Mouse (Mus musculus) liver, embryonic 14.5 days (tissue): Measurements from ENCODE around the gene Il12rb1. TPM values are rescaled to one million over a fixed set of nuclear protein-coding genes. Genes with fewer than 3 reads are reported as not detected.

Source experiments
- ATAC-seq: fragments of 200-750 bp; cut with Nextera tagmentation; 2 replicates; pipeline ENCODE4 v1.8.0; 2017; ENCODE audit warnings: moderate number of reproducible peaks, mild to moderate bottlenecking, moderate library complexity; ENCODE audit not compliant: insufficient read depth
- DNase-seq, 3 experiments: peaks; one replicate each; pipeline ENCODE4 v3.0.0-alpha.2; 2012 to 2013; ENCODE audit warnings: low read depth in 3 of 3, low spot score in 3 of 3
- H3K27ac ChIP-seq: fragments of 300-500 bp; sonication (generic); 2 replicates; pipeline ENCODE4 v1.5.1; 2014; ENCODE audit warnings: moderate library complexity, mild to moderate bottlenecking, control low read depth, inconsistent platforms
- H3K27me3 ChIP-seq: fragments of 300-500 bp; sonication (generic); 2 replicates; pipeline ENCODE4 v1.6.1; 2014; ENCODE audit warnings: mild to moderate bottlenecking, low read length, moderate library complexity; ENCODE audit not compliant: control insufficient read depth, insufficient read depth
- H3K36me3 ChIP-seq: fragments of 300-500 bp; sonication (generic); replicated peaks from 2 replicates; pipeline ENCODE4 v1.6.1; 2014; ENCODE audit warnings: low read depth; ENCODE audit not compliant: control insufficient read depth, insufficient read depth
- H3K4me1 ChIP-seq, 2 experiments: fragments of 200-500 bp in 1 of 2; fragments of 300-500 bp in 1 of 2; sonication (generic) in 1 of 2; replicated peaks; 2 replicates each; pipeline ENCODE4 v1.6.1; 2012 to 2014; ENCODE audit warnings: antibody characterized with exemption in 1 of 2, inconsistent platforms in 1 of 2, low read length in 1 of 2; ENCODE audit not compliant: control insufficient read depth in 2 of 2, insufficient read depth in 2 of 2
- H3K4me2 ChIP-seq: fragments of 300-500 bp; sonication (generic); 2 replicates; pipeline ENCODE4 v1.6.1; 2014; ENCODE audit warnings: low read depth, mild to moderate bottlenecking, control low read depth, moderate library complexity
- H3K4me3 ChIP-seq, 2 experiments: fragments of 200-500 bp in 1 of 2; fragments of 300-500 bp in 1 of 2; sonication (generic) in 1 of 2; 2 replicates each; pipeline ENCODE4 v1.5.1; 2012 to 2014; ENCODE audit warnings: low read depth in 2 of 2, low read length in 2 of 2, mild to moderate bottlenecking in 2 of 2, control low read depth in 1 of 2, inconsistent platforms in 1 of 2, moderate library complexity in 1 of 2; ENCODE audit not compliant: insufficient read depth in 1 of 2
- H3K9ac ChIP-seq: fragments of 300-500 bp; sonication (generic); replicated peaks from 2 replicates; pipeline ENCODE4 v1.6.1; 2014; ENCODE audit warnings: mild to moderate bottlenecking, control low read depth, moderate library complexity
- H3K9me3 ChIP-seq: fragments of 300-500 bp; sonication (generic); 2 replicates; pipeline ENCODE4 v1.6.1; 2016; ENCODE audit warnings: low read length, mixed read lengths; ENCODE audit not compliant: control insufficient read depth
- CTCF ChIP-seq: IDR thresholded peaks from 2 replicates; pipeline ENCODE4 v1.5.1; 2016; ENCODE audit warnings: antibody characterized with exemption, low read depth, control low read depth
- EP300 ChIP-seq: IDR thresholded peaks from 2 replicates; pipeline ENCODE4 v1.6.1; 2016; ENCODE audit warnings: antibody characterized with exemption, low read depth
- WGBS: fragments of 180-500 bp; shearing (Covaris S2); extraction: QIAGEN DNeasy Blood & Tissue Kit; methylation state at CpG from one replicate; pipeline ENCODE4 v1.1.7; 2014; ENCODE audit not compliant: insufficient replicate concordance; 5-methylcytosine and 5-hydroxymethylcytosine counted together
- polyA plus RNA-seq, 2 experiments: library from polyadenylated mRNA; depleted of rRNA in 1 of 2; stranded (reverse) in 1 of 2; unstranded in 1 of 2; fragments of >200 nt; fragmentation: Nextera tagmentation in 1 of 2; extraction: Ambion mirVana in 1 of 2; gene quantifications; 2 replicates each; pipeline versions ENCODE4 v1.2.1 to v1.2.3; 2012 to 2014

Il12rb1 gene
- polyA plus RNA-seq, 2 experiments, result 0.11 to 0.18 TPM

- H3K4me3 ChIP-seq, result peak overlapping the region; percentile 48 to 65
- H3K36me3 ChIP-seq, result no peaks in the 10 kb centered on the region
- 6% methylated on average over 54 of the region's 54 CpGs for WGBS
- H3K9me3 ChIP-seq, result no peaks in the 10 kb centered on the region
- H3K27me3 ChIP-seq, result peaks cover 40% of the 10 kb centered on the region
- ATAC-seq, result 0 out of 2 replicates have a peak, but pooled peaks have one; percentile 0
- no peak for DNase-seq
- peak overlapping the region; percentile 87 for H3K4me2 ChIP-seq
- H3K27ac ChIP-seq, result no peak overlapping the region
- TF ChIP-seq CTCF (no peak), EP300 (no peak)
- H3K4me1 ChIP-seq, result peaks cover 14 to 17% of the 10 kb centered on the region in 2 experiments
- H3K9ac ChIP-seq, result peak overlapping the region; percentile 56
Observed at GRCm38 (mm10) chr8:70796403-70797080, 11.7 kb upstream of the Il12rb1 start.

GRCm38 (mm10) chr8:70797081-70798070, 10.9 kb upstream of the Il12rb1 start:
- no peak overlapping the region; the same call in 1 of the 2 replicates for H3K27ac ChIP-seq
- TF ChIP-seq EP300 (no peak), CTCF (no peak)
- peaks cover 40% of the 10 kb centered on the region for H3K27me3 ChIP-seq
- under 1% methylated on average over 53 of the region's 57 CpGs for WGBS
- H3K4me1 ChIP-seq, result peaks cover 11 to 14% of the 10 kb centered on the region in 2 experiments
- H3K9me3 ChIP-seq, result no peaks in the 10 kb centered on the region
- ATAC-seq, result peak; percentile 83
- H3K36me3 ChIP-seq, result no peaks in the 10 kb centered on the region
- peak overlapping the region; percentile 47 to 65 for H3K4me3 ChIP-seq
- H3K9ac ChIP-seq, result peak overlapping the region; percentile 45; the same call in 1 of the 2 replicates
- DNase-seq, result peak; percentile 86 to 93 (median 86)
- peak overlapping the region; percentile 87 for H3K4me2 ChIP-seq

- WGBS, result 17% methylated on average over 15 of the region's 15 CpGs
- no peak for DNase-seq
- peaks cover 40% of the 10 kb centered on the region for H3K27me3 ChIP-seq
- peaks cover 9 to 12% of the 10 kb centered on the region in 2 experiments for H3K4me1 ChIP-seq
- TF ChIP-seq EP300, result no peak
- no peak for TF ChIP-seq CTCF
- H3K36me3 ChIP-seq, result no peaks in the 10 kb centered on the region
- H3K27ac ChIP-seq, result no peak overlapping the region
- H3K9ac ChIP-seq, result no peak overlapping the region
- H3K4me2 ChIP-seq, result peak overlapping the region; percentile 87
- no peaks in the 10 kb centered on the region for H3K9me3 ChIP-seq
- no peak for ATAC-seq
- H3K4me3 ChIP-seq, result peak overlapping the region in 1 of 2 experiments; percentile 65; a peak in 2 of 4 replicates
Observed at GRCm38 (mm10) chr8:70798281-70798680, 10.0 kb upstream of the Il12rb1 start.

GRCm38 (mm10) chr8:70800648-70801047, 7.6 kb upstream of the Il12rb1 start:
- WGBS, result 57% methylated on average over 10 of the region's 10 CpGs
- no peak for ATAC-seq
- H3K27ac ChIP-seq, result no peak overlapping the region

More at GRCm38 (mm10) chr8:70800648-70801047, 7.6 kb upstream of the Il12rb1 start:
- H3K27me3 ChIP-seq, result peaks cover 37% of the 10 kb centered on the region
- peaks cover 21 to 22% of the 10 kb centered on the region in 2 experiments for H3K4me1 ChIP-seq
- no peak for DNase-seq
- TF ChIP-seq EP300 (no peak), CTCF (no peak)
- H3K9me3 ChIP-seq, result no peaks in the 10 kb centered on the region
- no peak overlapping the region for H3K4me2 ChIP-seq
- H3K4me3 ChIP-seq, result no peak overlapping the region
- H3K36me3 ChIP-seq, result no peaks in the 10 kb centered on the region
- no peak overlapping the region for H3K9ac ChIP-seq
